Mouse (Mus musculus) bone marrow, adult 2 months (tissue): ENCODE results near the gene Gm11985.

Experiments used
- CTCF ChIP-seq: fragments of 200-500 bp; IDR thresholded peaks from 2 replicates; pipeline ENCODE4 v1.5.1; 2011; ENCODE audit warnings: low read length, control low read depth; ENCODE audit not compliant: control insufficient read depth, insufficient read depth
- POLR2A ChIP-seq: fragments of 200-500 bp; IDR thresholded peaks from 2 replicates; pipeline ENCODE4 v1.6.1; 2011; ENCODE audit warnings: low read depth, mild to moderate bottlenecking, control low read depth, low read length, borderline replicate concordance; ENCODE audit not compliant: control insufficient read depth

DNA sequence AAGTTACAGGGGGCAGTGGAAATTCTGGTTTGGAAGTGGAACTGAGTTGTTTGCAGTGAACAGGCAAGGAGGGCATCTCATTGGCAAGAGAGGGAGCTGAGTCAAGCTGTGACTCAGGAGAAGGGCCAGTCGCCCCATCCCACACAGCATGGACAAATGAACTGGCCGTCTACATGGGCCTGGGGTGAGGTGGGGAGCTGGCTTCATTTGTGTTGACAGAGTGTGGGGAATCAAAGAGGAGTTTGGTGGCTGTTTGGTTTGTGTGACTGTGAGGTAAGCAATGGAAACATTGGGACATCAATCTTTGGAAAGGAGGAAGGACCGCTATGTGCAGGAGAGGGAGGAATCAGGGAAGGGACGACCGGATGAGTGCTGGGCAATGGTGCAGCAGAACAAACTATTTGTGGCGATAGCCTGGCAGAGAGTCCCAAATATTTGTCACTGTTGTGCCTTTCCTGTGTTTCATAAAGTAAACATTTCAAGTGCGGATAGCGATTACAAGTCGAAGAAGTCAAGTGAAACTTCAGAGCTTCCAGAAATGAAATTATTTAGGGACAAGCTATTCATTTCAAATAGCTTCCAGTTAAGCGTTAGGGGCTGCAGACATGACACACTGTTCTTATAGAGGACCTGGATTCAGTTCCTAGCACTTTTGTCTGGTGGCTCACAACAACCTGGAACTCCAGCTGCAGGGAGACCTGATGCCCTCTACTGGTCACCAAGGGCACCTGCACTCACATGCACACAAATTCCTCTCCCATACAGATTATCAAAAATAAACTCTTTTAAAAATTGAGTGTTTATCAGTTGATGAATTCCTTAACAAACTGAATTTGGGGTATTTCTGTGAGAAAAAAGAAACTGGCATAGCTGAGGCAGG lies 6.3 kb upstream of the Gm11985 start:
- TF ChIP-seq POLR2A, result no peak
- TF ChIP-seq CTCF, result no peak
